Mouse (Mus musculus): ENCODE results near the gene Fbxw8. TPM values are rescaled to one million over a fixed set of nuclear protein-coding genes. Genes with fewer than 3 reads are reported as not detected.

Gene Fbxw8
- 26.0 and 26.7 TPM in 2 replicates for polyA plus RNA-seq (2015; fragmentation: Nextera tagmentation; extraction: Ambion mirVana)

DNA sequence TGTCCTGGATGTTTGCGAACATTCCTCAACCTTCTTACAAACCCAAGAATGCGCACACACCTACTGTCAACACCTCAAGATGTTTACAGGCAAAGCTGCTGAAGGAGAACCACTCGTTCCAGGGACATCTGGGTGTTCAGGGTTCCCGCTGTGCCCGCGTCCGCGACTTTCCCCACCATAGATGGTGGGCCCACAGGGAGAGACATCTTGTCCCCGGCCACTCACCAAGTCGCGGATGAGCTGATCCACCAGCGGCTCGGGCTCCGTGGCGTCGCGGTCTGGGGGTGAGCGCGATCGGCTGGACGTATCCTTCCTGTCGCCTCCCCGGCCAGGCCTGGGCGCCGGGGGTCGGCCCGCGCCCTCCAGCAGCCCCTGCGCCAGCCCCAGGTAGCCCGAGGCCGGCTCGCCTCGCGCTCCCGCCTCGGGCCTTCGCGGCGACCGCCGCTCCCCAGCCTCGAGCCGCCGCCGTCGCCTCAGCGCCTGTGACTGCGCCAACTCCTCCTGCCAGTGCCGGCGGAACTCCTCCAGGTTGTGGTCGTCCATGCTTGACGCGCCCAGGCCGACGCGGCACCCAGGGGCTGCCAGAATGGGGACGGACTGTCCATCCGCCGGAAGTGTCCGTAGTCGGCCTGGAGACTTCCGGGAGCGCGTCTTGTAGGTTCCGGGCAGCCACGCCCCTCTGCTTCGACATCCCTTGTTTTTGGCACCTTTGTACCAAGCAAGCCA lies at the start of gene Fbxw8:
TSS of gene Fbxw8 (minus strand) at position 626 of the 726 bp plus-strand sequence.
- H3K36me3 ChIP-seq (ENCODE audit: control insufficient read depth, insufficient read depth, low read length): peaks cover 4% of the 10 kb centered on the region; the same call in 1 of the 2 replicates
- peaks cover 12% of the 10 kb centered on the region for H3K4me1 ChIP-seq (replicated peaks; ENCODE audit: control insufficient read depth, insufficient read depth, low read length)
- peak; percentile 91 for ATAC-seq (ENCODE audit: low read depth)
- no peaks in the 10 kb centered on the region for H3K27me3 ChIP-seq (ENCODE audit: control insufficient read depth, insufficient read depth, low read depth, low read length)
- H3K9ac ChIP-seq (ENCODE audit: low read length): peak within 1 kb of the TSS; percentile 95
- H3K4me2 ChIP-seq (ENCODE audit: low read depth, low read length): peak within 1 kb of the TSS; percentile 68
- no peaks in the 10 kb centered on the region for H3K9me3 ChIP-seq (ENCODE audit: control insufficient read depth, low read length)
- peak within 1 kb of the TSS; percentile 95 for H3K4me3 ChIP-seq (ENCODE audit: low read length)
- WGBS: under 1% methylated on average over 58 of the region's 67 CpGs
- H3K27ac ChIP-seq (ENCODE audit: low read length): peak within 1 kb of the TSS; percentile 72

DNA sequence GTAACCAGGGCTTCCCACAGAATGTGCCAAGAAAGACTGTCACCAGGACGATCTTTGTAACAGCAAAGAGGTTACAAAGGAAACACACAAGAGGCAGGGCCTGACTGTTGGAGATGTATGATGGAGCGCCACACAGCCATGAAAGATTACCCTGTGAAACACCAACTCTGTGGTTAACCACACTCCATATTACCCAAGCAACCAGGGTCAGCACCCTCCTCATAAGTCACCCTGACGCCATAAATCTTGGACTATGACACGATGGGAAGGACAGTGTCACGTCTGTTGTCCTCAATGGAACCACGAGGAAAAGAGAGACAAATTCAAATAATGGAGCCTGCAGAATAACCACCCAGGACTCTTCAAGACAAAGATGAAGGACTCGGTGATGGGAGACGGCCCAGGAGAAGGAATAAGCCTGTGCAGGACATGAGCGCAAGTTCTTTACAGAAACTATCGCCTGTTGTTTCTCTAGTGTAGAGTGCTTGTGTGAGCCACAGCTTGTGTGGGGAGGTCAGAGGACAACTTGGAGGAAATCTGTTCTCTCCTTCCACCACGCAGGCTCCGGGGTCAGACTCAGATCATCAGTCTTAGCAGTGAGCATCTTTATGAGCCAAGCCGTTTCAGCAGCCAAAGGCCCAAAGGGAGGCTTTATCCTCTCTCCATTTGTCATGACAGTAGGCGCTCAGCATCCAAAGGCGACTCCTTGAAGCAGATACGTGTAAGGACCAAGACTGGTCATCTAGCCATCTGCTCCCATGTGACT lies 49.6 kb upstream of the Fbxw8 start:
- ATAC-seq (ENCODE audit: low read depth): no peak
- no peaks in the 10 kb centered on the region for H3K9me3 ChIP-seq (ENCODE audit: control insufficient read depth, low read length)
- WGBS: 51% methylated on average over 16 of the region's 16 CpGs
- H3K36me3 ChIP-seq (ENCODE audit: control insufficient read depth, insufficient read depth, low read length): no peaks in the 10 kb centered on the region
- H3K4me3 ChIP-seq (ENCODE audit: low read length): no peak overlapping the region
- H3K4me1 ChIP-seq (replicated peaks; ENCODE audit: control insufficient read depth, insufficient read depth, low read length): no peaks in the 10 kb centered on the region
- no peaks in the 10 kb centered on the region for H3K27me3 ChIP-seq (ENCODE audit: control insufficient read depth, insufficient read depth, low read depth, low read length)
- H3K4me2 ChIP-seq (ENCODE audit: low read depth, low read length): no peak overlapping the region
- H3K27ac ChIP-seq (ENCODE audit: low read length): no peak overlapping the region
- no peak overlapping the region for H3K9ac ChIP-seq (ENCODE audit: low read length)

DNA sequence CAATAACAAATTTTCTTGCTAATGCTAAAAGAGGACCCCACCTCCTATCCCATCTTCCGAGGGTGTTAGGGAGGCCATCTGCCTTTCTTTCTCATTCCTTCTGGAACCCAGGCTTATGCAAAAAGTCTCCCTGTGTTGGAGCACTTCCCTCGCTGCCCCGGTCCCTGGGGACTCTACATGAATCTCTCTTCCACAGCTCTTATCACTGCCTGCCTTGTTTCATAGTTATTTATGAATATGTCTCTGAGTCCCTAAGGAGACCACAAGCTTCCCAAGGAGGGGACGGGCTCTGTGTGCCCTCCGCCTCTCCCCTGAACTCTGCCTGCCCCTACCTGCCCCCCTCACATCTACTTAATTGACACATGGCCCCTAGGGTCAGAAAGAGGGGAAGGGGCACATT lies 44.4 kb upstream of the Fbxw8 start:
- Histone ChIP-seq H3K27ac (ENCODE audit: low read length) (no peak overlapping the region), H3K4me2 (ENCODE audit: low read depth, low read length) (no peak overlapping the region), H3K36me3 (ENCODE audit: control insufficient read depth, insufficient read depth, low read length) (no peaks in the 10 kb centered on the region), H3K4me1 (replicated peaks; ENCODE audit: control insufficient read depth, insufficient read depth, low read length) (no peaks in the 10 kb centered on the region), H3K9ac (ENCODE audit: low read length) (no peak overlapping the region), H3K4me3 (ENCODE audit: low read length) (no peak overlapping the region), H3K9me3 (ENCODE audit: control insufficient read depth, low read length) (no peaks in the 10 kb centered on the region), H3K27me3 (ENCODE audit: control insufficient read depth, insufficient read depth, low read depth, low read length) (no peaks in the 10 kb centered on the region)
- no peak for ATAC-seq (ENCODE audit: low read depth)
- 57% methylated on average over 5 of the region's 5 CpGs for WGBS

DNA sequence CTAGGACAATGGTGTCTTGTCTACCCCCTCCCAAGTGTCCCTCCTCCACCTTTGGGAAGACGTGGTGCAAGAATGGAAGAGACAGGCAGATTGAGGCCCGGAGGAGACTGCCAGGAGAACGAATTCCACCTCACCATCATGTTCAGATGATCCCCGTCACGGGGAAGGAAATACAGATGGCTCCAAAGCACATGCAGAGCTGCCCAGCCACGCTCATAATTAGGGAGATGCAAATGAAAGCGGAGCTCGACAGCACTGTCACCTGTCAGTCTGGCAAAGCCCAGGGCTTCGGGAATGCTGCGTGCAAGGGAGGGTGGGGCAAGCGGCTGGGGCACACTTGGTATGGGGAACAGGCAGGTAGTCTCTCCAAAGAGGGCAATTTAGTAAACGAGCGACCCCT lies 42.2 kb upstream of the Fbxw8 start:
- 75% methylated on average over 13 of the region's 13 CpGs for WGBS
- no peaks in the 10 kb centered on the region for H3K9me3 ChIP-seq (ENCODE audit: control insufficient read depth, low read length)
- H3K27ac ChIP-seq (ENCODE audit: low read length): no peak overlapping the region
- H3K36me3 ChIP-seq (ENCODE audit: control insufficient read depth, insufficient read depth, low read length): no peaks in the 10 kb centered on the region
- no peaks in the 10 kb centered on the region for H3K27me3 ChIP-seq (ENCODE audit: control insufficient read depth, insufficient read depth, low read depth, low read length)
- H3K4me3 ChIP-seq (ENCODE audit: low read length): no peak overlapping the region
- H3K9ac ChIP-seq (ENCODE audit: low read length): no peak overlapping the region
- ATAC-seq (ENCODE audit: low read depth): no peak
- H3K4me2 ChIP-seq (ENCODE audit: low read depth, low read length): no peak overlapping the region
- no peaks in the 10 kb centered on the region for H3K4me1 ChIP-seq (replicated peaks; ENCODE audit: control insufficient read depth, insufficient read depth, low read length)

DNA sequence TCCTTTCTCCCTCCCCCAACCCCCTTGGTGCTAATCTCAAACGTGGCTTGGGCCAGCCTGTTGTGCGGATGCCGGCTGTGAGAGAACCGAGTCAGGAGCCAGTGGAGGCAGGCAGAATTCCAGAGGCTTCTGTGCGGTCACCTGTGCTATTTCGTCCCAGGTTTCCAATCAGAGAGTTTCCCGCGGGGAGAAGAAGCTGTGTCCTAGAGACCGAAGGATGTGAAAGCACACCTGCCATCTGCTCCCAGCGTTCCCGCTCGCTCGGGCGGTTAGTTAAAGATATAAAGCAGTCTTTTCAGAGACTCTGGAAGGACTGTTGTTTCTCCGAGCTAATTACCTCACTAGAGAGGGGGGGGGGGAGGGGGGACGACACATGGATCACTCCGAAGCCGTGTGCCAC lies 37.0 kb upstream of the Fbxw8 start:
- Histone ChIP-seq H3K36me3 (ENCODE audit: control insufficient read depth, insufficient read depth, low read length) (no peaks in the 10 kb centered on the region), H3K27ac (ENCODE audit: low read length) (no peak overlapping the region), H3K9ac (ENCODE audit: low read length) (no peak overlapping the region), H3K4me1 (replicated peaks; ENCODE audit: control insufficient read depth, insufficient read depth, low read length) (no peaks in the 10 kb centered on the region), H3K27me3 (ENCODE audit: control insufficient read depth, insufficient read depth, low read depth, low read length) (peaks cover 12% of the 10 kb centered on the region), H3K4me2 (ENCODE audit: low read depth, low read length) (no peak overlapping the region), H3K9me3 (ENCODE audit: control insufficient read depth, low read length) (no peaks in the 10 kb centered on the region), H3K4me3 (ENCODE audit: low read length) (no peak overlapping the region)
- ATAC-seq (ENCODE audit: low read depth): no peak
- 30% methylated on average over 18 of the region's 18 CpGs for WGBS

DNA sequence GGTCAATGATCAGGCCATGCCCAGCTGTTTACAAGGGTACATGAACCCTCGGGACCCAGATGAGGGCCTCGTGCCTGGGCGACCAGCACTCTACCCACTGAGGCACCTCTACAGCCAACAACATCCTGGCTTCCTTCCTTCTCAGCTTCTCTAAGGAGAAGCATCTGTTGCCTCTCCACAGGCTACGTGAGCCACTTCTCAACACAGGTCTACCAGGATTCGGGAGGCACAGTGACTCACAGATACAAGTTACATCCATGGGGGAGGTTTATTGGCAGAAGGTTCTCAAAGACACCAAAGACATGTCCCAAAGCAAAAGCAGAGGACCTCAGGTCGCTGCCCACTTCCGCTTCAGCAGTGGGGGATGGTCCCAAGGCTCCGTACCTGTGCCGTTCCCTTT lies 35.2 kb upstream of the Fbxw8 start:
- no peak for ATAC-seq (ENCODE audit: low read depth)
- H3K4me2 ChIP-seq (ENCODE audit: low read depth, low read length): no peak overlapping the region
- H3K4me3 ChIP-seq (ENCODE audit: low read length): no peak overlapping the region
- WGBS: 74% methylated on average over 9 of the region's 9 CpGs
- no peak overlapping the region for H3K27ac ChIP-seq (ENCODE audit: low read length)
- no peaks in the 10 kb centered on the region for H3K9me3 ChIP-seq (ENCODE audit: control insufficient read depth, low read length)
- H3K27me3 ChIP-seq (ENCODE audit: control insufficient read depth, insufficient read depth, low read depth, low read length): peaks cover 12% of the 10 kb centered on the region
- no peak overlapping the region for H3K9ac ChIP-seq (ENCODE audit: low read length)
- H3K36me3 ChIP-seq (ENCODE audit: control insufficient read depth, insufficient read depth, low read length): no peaks in the 10 kb centered on the region
- no peaks in the 10 kb centered on the region for H3K4me1 ChIP-seq (replicated peaks; ENCODE audit: control insufficient read depth, insufficient read depth, low read length)

DNA sequence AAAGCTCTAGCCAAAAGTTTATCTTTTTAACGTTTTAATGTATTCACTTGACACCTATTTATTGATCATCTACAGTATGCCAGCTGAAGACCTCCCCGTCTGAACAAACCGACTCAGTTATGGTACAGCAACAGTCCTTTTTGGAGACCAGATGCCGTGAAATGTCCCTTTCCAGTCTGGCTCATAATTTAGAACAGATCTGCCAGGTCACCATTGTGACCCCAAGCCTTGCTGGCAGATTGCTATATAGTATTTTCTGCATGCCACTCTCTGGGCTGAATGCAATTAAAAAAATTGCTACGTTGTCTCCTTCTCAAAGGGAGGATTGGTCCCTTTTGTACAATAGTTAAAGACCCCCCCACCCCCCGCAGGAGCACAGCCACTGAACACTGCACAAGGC lies 33.1 kb upstream of the Fbxw8 start:
- H3K4me1 ChIP-seq (replicated peaks; ENCODE audit: control insufficient read depth, insufficient read depth, low read length): no peaks in the 10 kb centered on the region
- H3K9me3 ChIP-seq (ENCODE audit: control insufficient read depth, low read length): no peaks in the 10 kb centered on the region
- peaks cover 12% of the 10 kb centered on the region for H3K27me3 ChIP-seq (ENCODE audit: control insufficient read depth, insufficient read depth, low read depth, low read length)
- ATAC-seq (ENCODE audit: low read depth): no peak
- 50% methylated on average over 6 of the region's 6 CpGs for WGBS
- no peak overlapping the region for H3K4me2 ChIP-seq (ENCODE audit: low read depth, low read length)
- H3K27ac ChIP-seq (ENCODE audit: low read length): no peak overlapping the region
- no peaks in the 10 kb centered on the region for H3K36me3 ChIP-seq (ENCODE audit: control insufficient read depth, insufficient read depth, low read length)
- H3K9ac ChIP-seq (ENCODE audit: low read length): no peak overlapping the region
- H3K4me3 ChIP-seq (ENCODE audit: low read length): no peak overlapping the region

DNA sequence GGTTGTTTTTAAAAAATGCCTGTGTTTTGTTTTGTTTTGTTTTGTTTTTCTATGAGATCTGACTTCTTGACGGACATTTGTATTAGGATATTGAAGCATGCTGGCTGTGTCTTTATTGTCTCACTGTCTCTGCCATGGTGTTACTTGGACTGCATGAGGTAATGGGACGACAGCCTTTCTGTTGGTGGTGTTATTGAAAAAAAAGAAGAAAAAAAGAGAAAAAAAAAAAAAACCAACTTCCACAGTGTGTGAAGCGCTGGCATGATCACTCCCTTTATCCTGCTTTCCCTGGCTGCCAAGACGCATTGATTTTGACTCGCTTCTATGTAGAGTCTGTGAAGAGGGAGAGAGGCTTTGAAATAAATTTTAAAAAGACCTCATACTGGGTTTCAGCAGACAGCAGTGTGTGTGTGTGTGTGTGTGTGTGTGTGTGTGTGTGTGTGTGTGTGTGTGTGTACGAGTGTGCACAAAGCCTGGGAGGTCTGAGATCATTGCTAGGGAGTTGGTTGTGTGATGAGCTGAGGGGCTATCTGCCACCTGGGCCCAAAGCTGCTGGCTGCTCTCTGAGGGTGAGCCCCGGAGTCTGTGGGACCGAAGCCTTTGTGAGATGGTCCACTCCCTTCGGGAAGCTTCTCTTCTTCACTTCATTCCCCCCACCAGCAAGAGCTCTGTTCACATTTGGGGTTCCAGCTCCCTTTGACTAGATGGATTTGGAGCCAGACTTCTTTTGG lies 31.8 kb upstream of the Fbxw8 start:
- WGBS: 81% methylated on average over 9 of the region's 9 CpGs
- no peak overlapping the region for H3K9ac ChIP-seq (ENCODE audit: low read length)
- no peak overlapping the region for H3K4me3 ChIP-seq (ENCODE audit: low read length)
- no peak for ATAC-seq (ENCODE audit: low read depth)
- H3K4me2 ChIP-seq (ENCODE audit: low read depth, low read length): no peak overlapping the region
- H3K9me3 ChIP-seq (ENCODE audit: control insufficient read depth, low read length): no peaks in the 10 kb centered on the region
- H3K27me3 ChIP-seq (ENCODE audit: control insufficient read depth, insufficient read depth, low read depth, low read length): peaks cover 12% of the 10 kb centered on the region
- no peak overlapping the region for H3K27ac ChIP-seq (ENCODE audit: low read length)
- H3K36me3 ChIP-seq (ENCODE audit: control insufficient read depth, insufficient read depth, low read length): no peaks in the 10 kb centered on the region
- H3K4me1 ChIP-seq (replicated peaks; ENCODE audit: control insufficient read depth, insufficient read depth, low read length): no peaks in the 10 kb centered on the region

DNA sequence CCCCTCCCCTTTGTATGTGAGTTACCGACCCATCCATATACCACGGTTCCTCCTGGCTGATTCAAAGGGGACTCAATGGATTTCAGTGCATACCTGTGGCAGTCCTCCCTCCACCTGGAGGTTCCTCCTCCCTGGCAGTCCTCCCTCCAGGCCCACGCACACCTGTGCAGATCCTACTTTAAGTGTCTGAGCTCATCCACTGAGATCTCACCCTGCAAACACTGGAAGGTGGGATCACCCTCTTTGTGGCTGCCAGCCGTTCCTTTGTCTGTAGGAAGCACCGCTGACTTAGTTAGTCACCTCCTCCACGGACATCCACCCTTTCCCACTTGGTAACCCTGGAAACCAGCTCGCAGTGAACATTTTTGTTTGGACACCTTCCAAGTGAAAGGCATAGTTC lies 22.4 kb upstream of the Fbxw8 start:
- Histone ChIP-seq H3K9ac (ENCODE audit: low read length) (no peak overlapping the region), H3K4me2 (ENCODE audit: low read depth, low read length) (no peak overlapping the region), H3K27ac (ENCODE audit: low read length) (no peak overlapping the region), H3K4me1 (replicated peaks; ENCODE audit: control insufficient read depth, insufficient read depth, low read length) (no peaks in the 10 kb centered on the region), H3K27me3 (ENCODE audit: control insufficient read depth, insufficient read depth, low read depth, low read length) (peaks cover 22% of the 10 kb centered on the region), H3K9me3 (ENCODE audit: control insufficient read depth, low read length) (peaks cover 3% of the 10 kb centered on the region), H3K36me3 (ENCODE audit: control insufficient read depth, insufficient read depth, low read length) (no peaks in the 10 kb centered on the region), H3K4me3 (ENCODE audit: low read length) (no peak overlapping the region)
- WGBS: 55% methylated on average over 7 of the region's 7 CpGs
- ATAC-seq (ENCODE audit: low read depth): no peak
